In genomic region chr8:126946444-126946843, GRCm38 (mm10) we compare ENCODE assay signal across 8 mouse cellular contexts. TPM values are rescaled to one million over a fixed set of nuclear protein-coding genes. Genes with fewer than 3 reads are reported as not detected.
A peak's percentile ranks its signal among the peaks of the same experiment; 100 is the strongest.
DNase-seq lines count a peak whose midpoint lies in the region; ATAC-seq and TF ChIP-seq lines count a peak whose summit lies in the region.

No protein-coding gene starts in this region.

- 69% methylated on average over 7 of the region's 7 CpGs for WGBS in forebrain, embryonic 13.5 days
- WGBS in forebrain, embryonic 12.5 days, result 70% methylated on average over 7 of the region's 7 CpGs
- WGBS in lung, embryonic 15.5 days, result 73% methylated on average over 7 of the region's 7 CpGs
- 78% methylated on average over 7 of the region's 7 CpGs for WGBS in hindbrain, postnatal 0 days
- 76% methylated on average over 7 of the region's 7 CpGs for WGBS in neural tube, embryonic 13.5 days

- H3K27me3 ChIP-seq in forebrain, embryonic 13.5 days, result no peaks in the 10 kb centered on the region
- H3K27me3 ChIP-seq in forebrain, embryonic 12.5 days, result no peaks in the 10 kb centered on the region
- no peaks in the 10 kb centered on the region for H3K27me3 ChIP-seq in lung, embryonic 15.5 days
- no peaks in the 10 kb centered on the region for H3K27me3 ChIP-seq in hindbrain, postnatal 0 days (ENCODE audit: insufficient read depth, low read length)
- H3K27me3 ChIP-seq in neural tube, embryonic 13.5 days, result no peaks in the 10 kb centered on the region

- H3K4me2 ChIP-seq in forebrain, embryonic 13.5 days, result peak overlapping the region; percentile 98
- H3K4me2 ChIP-seq in forebrain, embryonic 12.5 days, result no peak overlapping the region
- peak overlapping the region; percentile 69; the same call in 1 of the 2 replicates for H3K4me2 ChIP-seq in lung, embryonic 15.5 days
- H3K4me2 ChIP-seq in hindbrain, postnatal 0 days (ENCODE audit: low read depth, low read length), result peak overlapping the region; percentile 94
- H3K4me2 ChIP-seq in neural tube, embryonic 13.5 days, result peak overlapping the region; percentile 83

- DNase-seq in lung, postnatal 4 days, result no peak
- no peak for DNase-seq in hindbrain, postnatal 0 days (ENCODE audit: low spot score)
- DNase-seq in ovary, postnatal 36 days (ENCODE audit: low spot score), result no peak
- DNase-seq in left cerebral cortex, adult 18-20 months (ENCODE audit: low spot score in 2 of 2), result no peak

- no peaks in the 10 kb centered on the region for H3K9me3 ChIP-seq in forebrain, embryonic 13.5 days (replicated peaks)
- no peaks in the 10 kb centered on the region for H3K9me3 ChIP-seq in forebrain, embryonic 12.5 days
- no peaks in the 10 kb centered on the region for H3K9me3 ChIP-seq in lung, embryonic 15.5 days
- no peaks in the 10 kb centered on the region for H3K9me3 ChIP-seq in hindbrain, postnatal 0 days (ENCODE audit: low read length)
- H3K9me3 ChIP-seq in neural tube, embryonic 13.5 days, result no peaks in the 10 kb centered on the region

- H3K36me3 ChIP-seq in forebrain, embryonic 13.5 days (ENCODE audit: poor library complexity, severe bottlenecking), result peaks cover 37% of the 10 kb centered on the region
- H3K36me3 ChIP-seq in forebrain, embryonic 12.5 days (replicated peaks), result peaks cover 34% of the 10 kb centered on the region
- H3K36me3 ChIP-seq in lung, embryonic 15.5 days, result peaks cover 29% of the 10 kb centered on the region
- peaks cover 13% of the 10 kb centered on the region; the same call in 1 of the 2 replicates for H3K36me3 ChIP-seq in hindbrain, postnatal 0 days (ENCODE audit: insufficient read depth, low read length)
- H3K36me3 ChIP-seq in neural tube, embryonic 13.5 days, result peaks cover 33% of the 10 kb centered on the region

- H3K4me1 ChIP-seq in forebrain, embryonic 13.5 days, result peaks cover 26% of the 10 kb centered on the region
- peaks cover 23% of the 10 kb centered on the region for H3K4me1 ChIP-seq in forebrain, embryonic 12.5 days
- H3K4me1 ChIP-seq in lung, embryonic 15.5 days, result peaks cover 22% of the 10 kb centered on the region
- H3K4me1 ChIP-seq in hindbrain, postnatal 0 days (ENCODE audit: insufficient read depth, low read length), result peaks cover 14% of the 10 kb centered on the region; the same call in 1 of the 2 replicates
- H3K4me1 ChIP-seq in neural tube, embryonic 13.5 days (replicated peaks), result peaks cover 32% of the 10 kb centered on the region

- no peak overlapping the region for H3K4me3 ChIP-seq in forebrain, embryonic 13.5 days
- no peak overlapping the region for H3K4me3 ChIP-seq in forebrain, embryonic 12.5 days (replicated peaks)
- peak overlapping the region; percentile 76; the same call in 1 of the 2 replicates for H3K4me3 ChIP-seq in lung, embryonic 15.5 days
- peak overlapping the region; percentile 57 for H3K4me3 ChIP-seq in hindbrain, postnatal 0 days (ENCODE audit: low read length)
- H3K4me3 ChIP-seq in neural tube, embryonic 13.5 days, result no peak overlapping the region

- no peak overlapping the region for H3K27ac ChIP-seq in forebrain, embryonic 13.5 days
- H3K27ac ChIP-seq in forebrain, embryonic 12.5 days, result no peak overlapping the region
- H3K27ac ChIP-seq in lung, embryonic 15.5 days, result no peak overlapping the region
- peak overlapping the region; percentile 87; the same call in 1 of the 2 replicates for H3K27ac ChIP-seq in hindbrain, postnatal 0 days
- H3K27ac ChIP-seq in neural tube, embryonic 13.5 days (replicated peaks), result peak overlapping the region; percentile 86

- TF ChIP-seq CTCF in hindbrain, postnatal 0 days (IDR thresholded peaks at IDR 0.05; ENCODE audit: low read depth), result no peak

- H3K9ac ChIP-seq in forebrain, embryonic 13.5 days, result no peak overlapping the region
- no peak overlapping the region for H3K9ac ChIP-seq in forebrain, embryonic 12.5 days
- no peak overlapping the region for H3K9ac ChIP-seq in lung, embryonic 15.5 days
- no peak overlapping the region; the same call in 1 of the 2 replicates for H3K9ac ChIP-seq in hindbrain, postnatal 0 days (replicated peaks; ENCODE audit: low read length)
- H3K9ac ChIP-seq in neural tube, embryonic 13.5 days, result peak overlapping the region; percentile 92; the same call in 1 of the 2 replicates

- ATAC-seq in forebrain, embryonic 13.5 days, result no peak
- ATAC-seq in forebrain, embryonic 12.5 days (ENCODE audit: low FRiP score), result no peak
- no peak for ATAC-seq in lung, embryonic 15.5 days (ENCODE audit: borderline replicate concordance, extremely low read depth, low FRiP score, low TSS enrichment)
- ATAC-seq in hindbrain, postnatal 0 days, result no peak
- ATAC-seq in neural tube, embryonic 13.5 days (ENCODE audit: low read depth), result no peak

RNA-seq across cellular contexts. Expression of gene Tomm20, which starts 0.8 kb away (rescaled TPM):
- polyA plus RNA-seq in forebrain, embryonic 13.5 days (2015; fragmentation: Nextera tagmentation; extraction: Ambion mirVana), result 207 and 209 TPM in 2 replicates
- polyA plus RNA-seq in forebrain, embryonic 12.5 days (2016; fragmentation: Nextera tagmentation; extraction: Ambion mirVana), result 194 and 201 TPM in 2 replicates
- 208 TPM in 2 replicates for polyA plus RNA-seq in lung, embryonic 15.5 days (2015; fragmentation: Nextera tagmentation; extraction: Ambion mirVana)
- total RNA-seq in hindbrain, postnatal 0 days (2014; rRNA removed), result 125 and 141 TPM in 2 replicates
- polyA plus RNA-seq in hindbrain, postnatal 0 days (2015; fragmentation: Nextera tagmentation; extraction: Ambion mirVana), result 224 and 232 TPM in 2 replicates
- 201 and 211 TPM in 2 replicates for polyA plus RNA-seq in neural tube, embryonic 13.5 days (2015; fragmentation: Nextera tagmentation; extraction: Ambion mirVana)
- total RNA-seq in left cerebral cortex, adult 18-20 months (2021), result 100 to 1,000 TPM; 215 to 218 TPM

RNA-seq across cellular contexts. Expression of gene Rbm34, which starts 24.4 kb away (rescaled TPM):
- polyA plus RNA-seq in forebrain, embryonic 13.5 days (2015; fragmentation: Nextera tagmentation; extraction: Ambion mirVana), result 24.0 and 25.7 TPM in 2 replicates
- polyA plus RNA-seq in forebrain, embryonic 12.5 days (2016; fragmentation: Nextera tagmentation; extraction: Ambion mirVana), result 30.4 and 33.0 TPM in 2 replicates
- polyA plus RNA-seq in lung, embryonic 15.5 days (2015; fragmentation: Nextera tagmentation; extraction: Ambion mirVana), result 22.7 and 23.2 TPM in 2 replicates
- total RNA-seq in hindbrain, postnatal 0 days (2014; rRNA removed), result 9.8 and 10.4 TPM in 2 replicates
- polyA plus RNA-seq in hindbrain, postnatal 0 days (2015; fragmentation: Nextera tagmentation; extraction: Ambion mirVana), result 28.3 and 29.0 TPM in 2 replicates
- polyA plus RNA-seq in neural tube, embryonic 13.5 days (2015; fragmentation: Nextera tagmentation; extraction: Ambion mirVana), result 26.4 and 26.6 TPM in 2 replicates
- total RNA-seq in left cerebral cortex, adult 18-20 months (2021), result 10 to 100 TPM; 12.5 to 14.7 TPM

Comparison
In these comparisons a context has a peak if more than half of its experiments do, and no peak if none do; other contexts are left out.
1. H3K27ac ChIP-seq: peak in hindbrain, postnatal 0 days (single experiment) and neural tube, embryonic 13.5 days (single experiment); none in forebrain, embryonic 13.5 days (single experiment), forebrain, embryonic 12.5 days (single experiment) and lung, embryonic 15.5 days (single experiment).
2. H3K4me3 ChIP-seq: peak in lung, embryonic 15.5 days (single experiment) and hindbrain, postnatal 0 days (single experiment); none in forebrain, embryonic 13.5 days (single experiment), forebrain, embryonic 12.5 days (single experiment) and neural tube, embryonic 13.5 days (single experiment).